Mouse (Mus musculus) right cerebral cortex, postnatal 25 days (tissue): ENCODE data around the gene Spock3.
"Not testable (repeated sequence)": the region's sequence is repeated elsewhere in the genome, so short reads cannot be mapped to it uniquely, and the experiment has no call there.

ENCODE experiments used
- DNase-seq: peaks from one replicate; pipeline ENCODE4 v3.0.0; 2022

Spock3 gene

GRCm38 (mm10) chr8:62950709-62951108 lies at the start of gene Spock3:
Gene Spock3 (plus strand): TSS chr8:62951009.
- no peak for DNase-seq

- DNase-seq: peak; percentile 71
Observed at GRCm38 (mm10) chr8:62951173-62952134, 645 bp downstream of the Spock3 start.

- DNase-seq: peak; percentile 43
Observed at GRCm38 (mm10) chr8:62952481-62952880, 1.7 kb downstream of the Spock3 start.

- DNase-seq: no peak
Observed at GRCm38 (mm10) chr8:62962608-62963007, 11.8 kb downstream of the Spock3 start.

GRCm38 (mm10) chr8:62969802-62970372 lies 19.1 kb downstream of the Spock3 start:
- no peak for DNase-seq

GRCm38 (mm10) chr8:63088984-63089383 lies 138.2 kb downstream of the Spock3 start:
- DNase-seq: no peak

- DNase-seq: no peak
Observed at GRCm38 (mm10) chr8:63098200-63098599, 147.4 kb downstream of the Spock3 start.

- DNase-seq: no peak
Observed at GRCm38 (mm10) chr8:63109761-63110160, 159.0 kb downstream of the Spock3 start.

GRCm38 (mm10) chr8:63112919-63113318 lies 162.1 kb downstream of the Spock3 start:
- DNase-seq: no peak

- no peak for DNase-seq
Observed at GRCm38 (mm10) chr8:63120508-63120907, 169.7 kb downstream of the Spock3 start.

- no peak for DNase-seq
Observed at GRCm38 (mm10) chr8:63135406-63135805, 184.6 kb downstream of the Spock3 start.

GRCm38 (mm10) chr8:63163861-63164260 lies 213.1 kb downstream of the Spock3 start:
- DNase-seq: not testable (repeated sequence)

- DNase-seq: no peak
Observed at GRCm38 (mm10) chr8:63165326-63165725, 214.5 kb downstream of the Spock3 start.

GRCm38 (mm10) chr8:63169956-63170355 lies 219.1 kb downstream of the Spock3 start:
- no peak for DNase-seq

GRCm38 (mm10) chr8:63181272-63181671 lies 230.5 kb downstream of the Spock3 start:
- no peak for DNase-seq

GRCm38 (mm10) chr8:63258812-63259385 lies 308.1 kb downstream of the Spock3 start:
- no peak for DNase-seq

GRCm38 (mm10) chr8:63262516-63262915 lies 311.7 kb downstream of the Spock3 start:
- DNase-seq: no peak

- no peak for DNase-seq
Observed at GRCm38 (mm10) chr8:63335366-63335765, 384.6 kb downstream of the Spock3 start.

GRCm38 (mm10) chr8:63368580-63368979 lies 417.8 kb downstream of the Spock3 start:
- no peak for DNase-seq

GRCm38 (mm10) chr8:63397659-63398058 lies 446.9 kb downstream of the Spock3 start:
- no peak for DNase-seq
